Mouse (Mus musculus) neural tube, embryonic 14.5 days (tissue): ENCODE results near the gene Rnf2. TPM values are rescaled to one million over a fixed set of nuclear protein-coding genes. Genes with fewer than 3 reads are reported as not detected.
A peak's percentile ranks its signal among the peaks of the same experiment; 100 is the strongest.

Source experiments
- ATAC-seq: fragments of 200-750 bp; cut with Nextera tagmentation; 2 replicates; pipeline ENCODE4 v1.8.0; 2017; ENCODE audit warnings: low read depth, mild to moderate bottlenecking, moderate TSS enrichment, moderate library complexity
- H3K27ac ChIP-seq: fragments of 300-500 bp; sonication (generic); 2 replicates; pipeline ENCODE4 v1.5.1; 2014; ENCODE audit warnings: low read depth, mild to moderate bottlenecking, control low read depth, low read length, moderate library complexity, mixed read lengths
- H3K27me3 ChIP-seq: fragments of 300-500 bp; sonication (generic); 2 replicates; pipeline ENCODE4 v1.6.1; 2014; ENCODE audit warnings: low read length; ENCODE audit not compliant: control insufficient read depth, insufficient read depth
- H3K36me3 ChIP-seq: fragments of 300-500 bp; sonication (generic); 2 replicates; pipeline ENCODE4 v1.6.1; 2014; ENCODE audit warnings: low read length, mixed read lengths; ENCODE audit not compliant: control insufficient read depth, insufficient read depth
- H3K4me1 ChIP-seq: fragments of 300-500 bp; sonication (generic); 2 replicates; pipeline ENCODE4 v1.6.1; 2014; ENCODE audit warnings: low read length; ENCODE audit not compliant: control insufficient read depth, insufficient read depth
- H3K4me2 ChIP-seq: fragments of 300-500 bp; sonication (generic); 2 replicates; pipeline ENCODE4 v1.6.1; 2014; ENCODE audit warnings: mild to moderate bottlenecking, low read depth, low read length, control low read depth
- H3K4me3 ChIP-seq: fragments of 300-500 bp; sonication (generic); 2 replicates; pipeline ENCODE4 v1.5.1; 2014; ENCODE audit warnings: low read depth, low read length, control low read depth, mixed read lengths
- H3K9ac ChIP-seq: fragments of 300-500 bp; sonication (generic); replicated peaks from 2 replicates; pipeline ENCODE4 v1.6.1; 2014; ENCODE audit warnings: low read depth, mild to moderate bottlenecking, control low read depth, low read length, mixed read lengths
- H3K9me3 ChIP-seq: fragments of 300-500 bp; sonication (generic); 2 replicates; pipeline ENCODE4 v1.6.1; 2016; ENCODE audit warnings: low read length; ENCODE audit not compliant: control insufficient read depth
- WGBS: fragments of 180-500 bp; shearing (Covaris S2); extraction: QIAGEN DNeasy Blood & Tissue Kit; methylation state at CpG from one replicate; pipeline ENCODE4 v1.1.7; 2014; 5-methylcytosine and 5-hydroxymethylcytosine counted together
- polyA plus RNA-seq: library from polyadenylated mRNA; unstranded; fragments of >200 nt; fragmentation: Nextera tagmentation; extraction: Ambion mirVana; gene quantifications from 2 replicates; pipeline ENCODE4 v1.2.1, GENCODE M21; 2014

The Rnf2 gene
- polyA plus RNA-seq, 1 experiment from 2014 or later, result 124 TPM

DNA sequence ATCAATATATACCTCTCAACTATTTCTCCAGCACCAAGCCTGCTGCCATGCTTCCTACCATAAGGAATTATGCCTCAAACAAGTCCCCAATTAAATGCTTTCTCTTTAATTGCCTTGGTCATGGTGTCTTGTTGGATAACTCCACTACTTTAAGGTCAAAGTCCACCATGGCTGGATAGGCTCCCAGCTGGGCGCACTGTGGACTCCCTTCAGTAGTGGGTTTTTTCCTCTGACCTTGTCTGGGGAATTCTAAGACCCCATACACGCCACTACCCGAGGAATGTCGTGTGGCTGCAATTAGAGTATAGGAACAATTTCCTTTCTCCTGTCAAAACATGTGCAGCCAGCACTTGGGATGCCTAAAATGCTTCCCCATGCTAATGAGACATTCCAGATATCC is 35.8 kb downstream of the Rnf2 start:
- Histone ChIP-seq H3K27ac (no peak overlapping the region), H3K9me3 (no peaks in the 10 kb centered on the region), H3K27me3 (no peaks in the 10 kb centered on the region), H3K4me3 (no peak overlapping the region), H3K9ac (no peak overlapping the region), H3K36me3 (peaks cover 10% of the 10 kb centered on the region; the same call in 1 of the 2 replicates), H3K4me1 (no peaks in the 10 kb centered on the region), H3K4me2 (no peak overlapping the region)
- 80% methylated on average over 4 of the region's 4 CpGs for WGBS
- no peak for ATAC-seq

DNA sequence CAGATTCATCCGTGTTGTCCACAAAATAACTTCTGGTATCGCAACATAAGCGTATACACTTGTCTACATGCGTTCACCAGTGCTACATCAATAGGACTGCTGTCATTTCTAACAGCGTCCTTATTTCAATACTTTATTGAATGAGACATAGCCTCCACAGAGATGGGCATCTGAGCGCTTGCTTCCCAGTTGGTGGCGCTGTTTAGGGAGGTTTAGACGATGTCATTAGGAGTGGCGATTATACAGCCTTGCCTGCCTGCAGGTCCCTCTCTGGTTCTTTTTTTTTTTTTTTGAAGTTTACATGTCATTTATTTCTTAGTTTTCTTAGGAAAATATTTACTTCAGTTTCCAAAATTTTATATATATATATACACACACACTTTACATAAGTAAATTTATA is 39.5 kb downstream of the Rnf2 start:
- Histone ChIP-seq H3K27ac (no peak overlapping the region), H3K36me3 (peaks cover 28% of the 10 kb centered on the region), H3K4me1 (no peaks in the 10 kb centered on the region), H3K9me3 (no peaks in the 10 kb centered on the region), H3K4me2 (no peak overlapping the region), H3K4me3 (no peak overlapping the region), H3K27me3 (no peaks in the 10 kb centered on the region), H3K9ac (no peak overlapping the region)
- 81% methylated on average over 9 of the region's 9 CpGs for WGBS
- no peak for ATAC-seq

DNA sequence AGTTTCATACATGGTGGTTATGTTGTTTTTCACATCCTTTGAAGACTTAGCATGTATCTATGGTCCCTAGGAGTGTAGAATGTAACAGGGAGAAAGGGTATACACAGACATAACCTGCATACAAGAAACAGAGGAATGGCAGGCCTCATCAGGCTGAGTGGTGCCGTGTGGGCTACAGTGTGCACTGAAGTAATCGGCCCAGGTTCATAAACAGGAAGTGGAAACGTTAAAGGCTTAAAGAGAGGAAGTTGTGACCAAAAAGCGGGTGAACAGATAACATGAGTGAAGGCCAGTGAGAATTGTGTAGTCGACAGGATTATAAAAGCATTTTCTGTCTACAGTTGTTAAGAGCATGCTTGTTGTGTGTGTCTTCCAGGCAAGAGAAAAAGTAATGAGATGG is 43.7 kb downstream of the Rnf2 start:
- WGBS, result 86% methylated on average over 5 of the region's 5 CpGs
- Histone ChIP-seq H3K4me2 (no peak overlapping the region), H3K9me3 (no peaks in the 10 kb centered on the region), H3K36me3 (peaks cover 44% of the 10 kb centered on the region), H3K4me3 (no peak overlapping the region), H3K9ac (no peak overlapping the region), H3K4me1 (no peaks in the 10 kb centered on the region), H3K27ac (no peak overlapping the region), H3K27me3 (no peaks in the 10 kb centered on the region)
- no peak for ATAC-seq

DNA sequence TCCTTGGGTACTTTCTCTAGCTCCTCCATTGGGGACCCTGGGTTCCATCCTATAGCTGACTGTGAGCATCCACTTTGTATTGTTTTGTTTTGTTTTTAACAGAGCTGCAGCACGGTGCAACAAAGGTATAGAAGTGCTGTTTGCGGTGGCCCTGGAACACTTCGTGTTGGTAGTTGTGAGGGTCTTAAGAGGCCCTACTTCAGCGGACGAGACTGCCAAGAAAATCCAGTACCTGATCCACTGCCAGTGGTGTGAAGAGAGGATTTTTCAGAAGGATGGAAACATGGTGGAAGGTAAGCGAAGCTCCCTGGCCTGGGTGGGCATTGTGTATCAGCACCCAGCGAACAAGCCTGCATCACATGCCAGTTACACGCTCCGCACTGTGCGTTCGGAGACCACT is 48.8 kb downstream of the Rnf2 start:
- Histone ChIP-seq H3K36me3 (peaks cover 48% of the 10 kb centered on the region), H3K27ac (no peak overlapping the region)

DNA sequence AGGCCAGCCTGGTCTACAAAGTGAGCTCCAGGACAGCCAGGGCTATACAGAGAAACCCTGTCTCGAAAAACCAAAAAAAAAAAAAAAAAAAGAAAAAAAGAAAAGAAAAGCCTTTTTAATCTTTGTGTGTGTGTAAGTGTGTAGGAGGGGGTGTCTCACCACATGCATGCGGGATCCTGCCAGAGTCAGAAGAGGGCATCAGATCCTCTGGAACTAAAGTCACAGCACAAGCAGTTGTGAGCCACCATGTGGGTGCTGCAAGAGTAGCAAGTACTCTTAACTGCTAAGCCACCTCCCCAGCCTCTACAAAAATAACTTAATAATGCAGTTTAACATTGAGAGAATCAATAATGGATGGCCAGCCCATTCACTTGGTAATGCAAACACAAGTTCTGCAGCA is 49.9 kb downstream of the Rnf2 start:
- WGBS, result 90% methylated on average over 1 of the region's 2 CpGs
- Histone ChIP-seq H3K9me3 (no peaks in the 10 kb centered on the region), H3K4me2 (no peak overlapping the region), H3K4me3 (no peak overlapping the region), H3K27me3 (no peaks in the 10 kb centered on the region), H3K9ac (no peak overlapping the region), H3K4me1 (no peaks in the 10 kb centered on the region), H3K27ac (no peak overlapping the region), H3K36me3 (peaks cover 45% of the 10 kb centered on the region)
- ATAC-seq, result no peak

More for the DNA sequence above, 48.8 kb downstream of the Rnf2 start:
- no peaks in the 10 kb centered on the region for H3K9me3 ChIP-seq
- no peak overlapping the region for H3K4me2 ChIP-seq
- WGBS, result 97% methylated on average over 11 of the region's 11 CpGs
- ATAC-seq, result no peak
- H3K4me1 ChIP-seq, result no peaks in the 10 kb centered on the region
- H3K27me3 ChIP-seq, result no peaks in the 10 kb centered on the region
- no peak overlapping the region for H3K9ac ChIP-seq
- no peak overlapping the region for H3K4me3 ChIP-seq

DNA sequence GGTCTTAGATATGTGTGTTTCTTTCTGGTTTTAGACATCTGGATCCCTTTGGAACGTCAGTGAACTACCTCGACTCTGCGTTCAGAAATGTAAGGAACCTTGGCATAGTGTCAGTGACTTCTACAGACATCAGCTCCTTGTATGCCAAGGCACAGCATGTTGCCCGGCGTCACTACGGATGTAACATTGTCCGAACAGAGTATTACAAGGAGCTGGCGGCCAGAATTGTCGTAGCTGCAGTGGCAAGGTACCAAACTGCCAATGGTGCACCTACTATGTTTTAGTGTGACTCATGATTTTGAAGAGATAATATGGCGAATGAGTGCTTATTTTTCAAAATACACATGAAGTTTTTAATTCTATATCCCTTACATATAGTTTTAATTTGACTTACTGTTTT is 50.9 kb downstream of the Rnf2 start:
- H3K36me3 ChIP-seq, result peaks cover 54% of the 10 kb centered on the region
- no peak overlapping the region for H3K4me3 ChIP-seq
- H3K27ac ChIP-seq, result no peak overlapping the region
- WGBS, result 95% methylated on average over 10 of the region's 10 CpGs
- no peaks in the 10 kb centered on the region for H3K27me3 ChIP-seq
- H3K9me3 ChIP-seq, result no peaks in the 10 kb centered on the region
- H3K4me1 ChIP-seq, result no peaks in the 10 kb centered on the region
- no peak for ATAC-seq
- no peak overlapping the region for H3K4me2 ChIP-seq
- no peak overlapping the region for H3K9ac ChIP-seq

DNA sequence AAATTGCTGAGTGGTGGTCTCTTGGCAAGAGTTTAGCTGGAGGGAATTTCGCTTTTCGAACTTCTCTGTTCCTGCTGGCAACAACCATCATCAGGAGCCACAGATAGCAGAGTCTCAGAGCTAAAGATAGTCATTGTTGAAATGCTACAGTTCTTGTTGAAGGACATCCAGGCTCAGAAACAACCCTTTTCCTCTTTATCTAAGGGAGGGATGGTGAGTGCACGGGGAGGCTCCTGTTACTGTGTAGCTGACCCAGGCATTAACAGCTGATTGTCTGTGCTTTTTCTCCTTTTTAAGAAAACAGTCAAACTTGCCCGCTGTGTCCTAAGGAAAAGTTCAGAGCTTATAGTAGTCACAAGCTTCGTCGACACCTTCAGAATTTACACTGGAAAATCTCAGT is 65.3 kb downstream of the Rnf2 start:
- ATAC-seq, result no peak
- WGBS, result 95% methylated on average over 6 of the region's 6 CpGs
- no peaks in the 10 kb centered on the region for H3K27me3 ChIP-seq
- H3K4me1 ChIP-seq, result no peaks in the 10 kb centered on the region
- H3K9ac ChIP-seq, result no peak overlapping the region
- no peak overlapping the region for H3K4me3 ChIP-seq
- no peaks in the 10 kb centered on the region for H3K9me3 ChIP-seq
- H3K4me2 ChIP-seq, result no peak overlapping the region
- H3K36me3 ChIP-seq, result peaks cover 35% of the 10 kb centered on the region
- no peak overlapping the region for H3K27ac ChIP-seq

DNA sequence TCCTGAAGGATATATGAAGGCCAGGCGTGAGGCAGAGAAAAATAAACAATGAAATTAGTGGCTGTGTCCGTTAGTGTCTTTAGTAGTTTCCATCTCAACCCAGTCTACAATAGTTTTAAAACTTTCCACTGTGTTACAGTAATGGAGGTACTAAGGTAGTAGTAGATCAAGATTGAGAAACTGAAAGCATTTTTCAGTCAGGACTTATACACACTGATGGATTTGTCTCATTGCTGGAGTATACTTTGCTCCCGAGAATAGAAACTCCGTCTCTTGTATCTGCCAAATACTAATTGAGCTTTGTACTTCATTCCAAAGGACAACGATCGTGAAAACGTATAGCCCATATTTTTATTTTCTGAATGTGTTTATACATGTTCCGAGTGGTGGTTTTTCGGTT is 71.4 kb downstream of the Rnf2 start:
- no peaks in the 10 kb centered on the region for H3K9me3 ChIP-seq
- WGBS, result 44% methylated on average over 9 of the region's 9 CpGs
- peak overlapping the region; percentile 82 for H3K9ac ChIP-seq
- peaks cover 17% of the 10 kb centered on the region for H3K4me1 ChIP-seq
- H3K4me3 ChIP-seq, result peak overlapping the region; percentile 87
- H3K4me2 ChIP-seq, result peak overlapping the region; percentile 61
- peak overlapping the region; percentile 95 for H3K27ac ChIP-seq
- H3K27me3 ChIP-seq, result no peaks in the 10 kb centered on the region
- no peak for ATAC-seq
- H3K36me3 ChIP-seq, result no peaks in the 10 kb centered on the region

DNA sequence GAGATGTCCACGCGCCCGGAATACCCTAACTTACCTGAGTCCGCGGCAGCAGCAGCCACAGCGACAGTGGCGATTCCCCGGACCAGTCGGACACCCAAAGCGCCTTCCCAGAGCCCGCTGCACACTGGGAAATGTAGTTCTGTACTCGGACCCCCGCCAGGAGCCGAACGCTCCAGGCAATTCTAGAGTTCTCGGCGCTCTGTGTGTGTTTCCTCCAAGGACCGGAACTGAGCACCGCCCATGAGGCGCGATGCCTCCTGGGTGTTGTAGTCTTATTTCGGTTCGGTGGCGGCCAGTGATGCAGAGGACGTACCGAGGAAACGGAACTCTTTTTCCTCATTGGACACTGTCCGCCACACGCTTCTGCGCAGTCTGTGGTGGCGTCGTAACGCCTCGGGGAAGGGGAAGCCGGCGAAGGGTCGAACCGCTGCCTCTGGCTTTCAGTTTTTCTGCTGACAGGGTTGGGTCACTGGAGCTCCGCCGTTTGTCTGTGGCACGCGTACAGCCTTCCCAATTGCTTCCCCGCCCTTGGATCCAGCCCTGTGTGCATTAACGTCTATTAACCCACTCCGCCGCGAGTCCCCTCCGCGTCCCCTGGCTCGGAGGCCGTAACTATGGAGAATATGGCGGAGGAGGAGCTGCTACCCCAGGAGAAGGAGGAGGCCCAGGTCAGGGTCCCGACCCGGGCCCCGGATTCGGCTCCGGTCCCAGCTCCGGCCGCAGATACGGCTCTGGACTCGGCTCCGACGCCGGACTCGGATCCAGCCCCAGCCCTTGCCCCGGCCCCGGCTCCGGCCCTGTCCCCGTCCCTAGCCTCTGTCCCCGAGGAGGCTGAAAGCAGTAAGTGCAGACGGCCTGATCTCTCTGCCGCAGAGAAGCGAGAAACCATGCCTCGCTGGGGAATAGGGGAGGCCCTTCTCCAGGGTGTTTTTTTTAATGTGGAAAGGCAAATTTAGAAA is 72.2 kb downstream of the Rnf2 start, which contains the start of the genes Swt1 and Trmt1l:
Gene Swt1, minus strand, starts transcription at position 193 of the 959 bp plus-strand sequence.
Gene Trmt1l, plus strand, starts transcription at position 280 of the 959 bp plus-strand sequence.
- peak; percentile 100 for ATAC-seq
- Histone ChIP-seq H3K9me3 (no peaks in the 10 kb centered on the region), H3K4me1 (peaks cover 17% of the 10 kb centered on the region), H3K4me3 (peak within 1 kb of the TSS; percentile 87), H3K27ac (peak within 1 kb of the TSS; percentile 95), H3K36me3 (no peaks in the 10 kb centered on the region), H3K9ac (peak within 1 kb of the TSS; percentile 82), H3K27me3 (no peaks in the 10 kb centered on the region), H3K4me2 (peak within 1 kb of the TSS; percentile 61)
- under 1% methylated on average over 74 of the region's 74 CpGs for WGBS
